ENCODE assay signal across 14 mouse cellular contexts in the genomic region with DNA sequence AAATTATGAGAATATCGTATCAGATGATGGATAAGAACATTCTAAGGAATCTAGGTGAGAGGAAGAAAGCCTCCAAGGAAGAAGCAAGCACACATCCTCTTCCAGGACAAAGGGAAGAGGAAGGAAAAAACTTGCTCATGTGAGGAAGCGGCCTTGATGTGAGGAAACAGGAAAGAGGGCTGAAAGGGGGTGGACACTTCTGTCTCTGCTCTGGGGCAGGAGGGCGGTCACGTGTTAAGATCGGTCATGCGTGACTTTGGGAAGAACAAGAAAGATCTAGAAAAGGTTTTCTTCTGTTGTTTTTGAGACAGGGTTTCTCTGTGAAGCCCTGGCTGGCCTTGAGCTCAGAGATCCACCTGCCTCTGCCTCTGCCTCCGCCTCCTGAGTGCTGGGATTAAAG. TPM values are rescaled to one million over a fixed set of nuclear protein-coding genes. Genes with fewer than 3 reads are reported as not detected.
DNase-seq lines count a peak whose midpoint lies in the region; TF ChIP-seq lines count a peak whose summit lies in the region.
"Had no signal": no experiment of that assay in that cellular context is flagged by ENCODE, and none has a peak within 500 bp of the region (broad histone marks: within the 10 kb centered on the region; RNA-seq: fewer than 3 reads in every experiment).

No protein-coding gene starts in this region.

- TF ChIP-seq CTCF in kidney, adult 2 months (conservative IDR thresholded peaks at IDR 0.05; ENCODE audit: insufficient read depth, insufficient read length, low read depth, low read length) = no peak
- TF ChIP-seq CTCF in layer of hippocampus, adult 2 months (conservative IDR thresholded peaks at IDR 0.05) = no peak

- peak; percentile 75 for DNase-seq in kidney, adult 2 months
- no peak for DNase-seq in kidney, postnatal 14 days
- DNase-seq in ZHBTc4 (ENCODE audit: low read depth, low spot score) = peak; percentile 63
- peak; percentile 72 for DNase-seq in kidney, adult 9 months
- no peak for DNase-seq in left cerebral cortex, adult 8-10 months (ENCODE audit: low spot score in 2 of 2)
- DNase-seq in layer of hippocampus, adult 2 months (ENCODE audit: low spot score in 2 of 2) = no peak
- no peak for DNase-seq in frontal cortex, postnatal 25 days (ENCODE audit: low spot score in 2 of 2)
- DNase-seq: adrenal gland, postnatal 14 days; cerebellum, adult 11 months; gastrocnemius, postnatal 25 days; lung, postnatal 14 days; right cerebral cortex, postnatal 25 days had no signal

- H3K27me3 ChIP-seq in kidney, adult 2 months (replicated peaks; ENCODE audit: control insufficient read depth, insufficient read depth, low read length) = no peaks in the 10 kb centered on the region
- H3K27me3 ChIP-seq: stomach, embryonic 15.5 days had no signal

- peaks cover 20% of the 10 kb centered on the region; the same call in 1 of the 2 replicates for H3K4me1 ChIP-seq in kidney, adult 2 months (ENCODE audit: control insufficient read depth, insufficient read depth, low read length)

- H3K4me3 ChIP-seq in kidney, adult 2 months (ENCODE audit: insufficient read depth, low read depth, low read length) = no peak overlapping the region
- H3K4me3 ChIP-seq in macrophage (ENCODE audit: inconsistent target) = no peak overlapping the region
- H3K4me3 ChIP-seq in layer of hippocampus, adult 2 months = no peak overlapping the region
- H3K4me3 ChIP-seq: stomach, embryonic 15.5 days had no signal

- WGBS in kidney, adult 2 months = 57% methylated on average over 7 of the region's 7 CpGs
- WGBS in macrophage (ENCODE audit: missing documents) = 72% methylated on average over 7 of the region's 7 CpGs

- H3K36me3 ChIP-seq in kidney, adult 2 months (ENCODE audit: control insufficient read depth, insufficient read depth, low read length) = no peaks in the 10 kb centered on the region
- H3K36me3 ChIP-seq in macrophage (ENCODE audit: inconsistent target) = no peaks in the 10 kb centered on the region
- H3K36me3 ChIP-seq: stomach, embryonic 15.5 days had no signal

- peaks cover 33% of the 10 kb centered on the region for H3K79me2 ChIP-seq in macrophage (ENCODE audit: inconsistent target)

- peak overlapping the region; percentile 63 for H3K27ac ChIP-seq in kidney, adult 2 months (ENCODE audit: insufficient read depth, low read depth, low read length)
- H3K27ac ChIP-seq in macrophage = 0 out of 2 replicates have a peak overlapping the region, but pooled peaks have one; percentile 18
- H3K27ac ChIP-seq in layer of hippocampus, adult 2 months = no peak overlapping the region
- H3K27ac ChIP-seq: stomach, embryonic 15.5 days had no signal

- TF ChIP-seq POLR2A in kidney, adult 2 months (IDR thresholded peaks at IDR 0.05; ENCODE audit: low read depth, low read length) = no peak

RNA-seq across cellular contexts. Expression of gene Jmjd1c, which starts 52.7 kb away (rescaled TPM):
- 9.4 and 10.0 TPM in 2 replicates for polyA plus RNA-seq in kidney, adult 2 months (2012; rRNA removed)
- 1,000 to 10,000 TPM in 2 of 26 experiments, 100 to 1,000 TPM in 24; 381 to 1,338 (median 680) TPM for total RNA-seq in macrophage (2018; cell fraction: chromatin; rRNA removed)
- 100 to 1,000 TPM in 1 of 26 experiments, 10 to 100 TPM in 25; 43.2 to 105 (median 67.5) TPM for total RNA-seq in macrophage (2018; cell fraction: cytosol; rRNA removed)
- 100 to 1,000 TPM; 224 to 573 (median 378) TPM for total RNA-seq in macrophage (2018; cell fraction: nucleus; rRNA removed)
- 36.4 to 57.7 TPM (median 50.4 TPM) in 3 replicates for polyA plus RNA-seq in macrophage (2018)
- 10 to 100 TPM; 78.0 to 83.1 (median 80.7) TPM for total RNA-seq in left cerebral cortex, adult 8-10 months (2022)
- 100 to 1,000 TPM; 106 to 111 TPM for total RNA-seq in layer of hippocampus, adult 2 months (2021)

RNA-seq across cellular contexts. Expression of gene Reep3, which starts 53.5 kb away (rescaled TPM):
- polyA plus RNA-seq in kidney, adult 2 months (2012; rRNA removed) = 22.2 and 26.0 TPM in 2 replicates
- 10 to 100 TPM; 18.1 to 90.3 (median 33.9) TPM for total RNA-seq in macrophage (2018; cell fraction: chromatin; rRNA removed)
- 10 to 100 TPM; 62.9 to 87.4 (median 77.2) TPM for total RNA-seq in macrophage (2018; cell fraction: cytosol; rRNA removed)
- total RNA-seq in macrophage (2018; cell fraction: nucleus; rRNA removed) = 100 to 1,000 TPM in 2 of 26 experiments, 10 to 100 TPM in 24; 41.7 to 117 (median 67.9) TPM
- polyA plus RNA-seq in macrophage (2018) = 58.9 to 66.7 TPM (median 60.5 TPM) in 3 replicates
- total RNA-seq in left cerebral cortex, adult 8-10 months (2022) = 10 to 100 TPM; 20.1 to 23.5 (median 21.3) TPM
- 10 to 100 TPM; 18.3 to 21.9 TPM for total RNA-seq in layer of hippocampus, adult 2 months (2021)

Comparison
In these comparisons a context has a peak if more than half of its experiments do, and no peak if none do; other contexts are left out.
1. DNase-seq: peak in kidney, adult 2 months (single experiment), ZHBTc4 (single experiment) and kidney, adult 9 months (single experiment); none in kidney, postnatal 14 days (single experiment), left cerebral cortex, adult 8-10 months (0 of 2), layer of hippocampus, adult 2 months (0 of 2) and frontal cortex, postnatal 25 days (0 of 2).